Mouse (Mus musculus) midbrain, postnatal 0 days (tissue): Measurements from ENCODE around the gene Socs7. TPM values are rescaled to one million over a fixed set of nuclear protein-coding genes. Genes with fewer than 3 reads are reported as not detected.
A peak's percentile ranks its signal among the peaks of the same experiment; 100 is the strongest.

ENCODE experiments used
- ATAC-seq: fragments of 200-750 bp; cut with Nextera tagmentation; 2 replicates; pipeline ENCODE4 v1.8.0; 2017; ENCODE audit warnings: moderate number of reproducible peaks, mild to moderate bottlenecking, moderate TSS enrichment, moderate library complexity; ENCODE audit not compliant: low FRiP score
- DNase-seq: peaks from one replicate; pipeline ENCODE4 v3.0.0-alpha.2; 2015; ENCODE audit warnings: low spot score
- H3K27ac ChIP-seq: fragments of 300-500 bp; sonication (generic); 2 replicates; pipeline ENCODE4 v1.5.1; 2014; ENCODE audit warnings: low read depth, mild to moderate bottlenecking, low read length, mixed read lengths
- H3K27me3 ChIP-seq: fragments of 300-500 bp; sonication (generic); 2 replicates; pipeline ENCODE4 v1.6.1; 2014; ENCODE audit warnings: low read length, control low read depth, mixed read lengths; ENCODE audit not compliant: insufficient read depth
- H3K36me3 ChIP-seq: fragments of 300-500 bp; sonication (generic); 2 replicates; pipeline ENCODE4 v1.6.1; 2014; ENCODE audit warnings: low read length, control low read depth, mixed read lengths; ENCODE audit not compliant: insufficient read depth
- H3K4me1 ChIP-seq: fragments of 300-500 bp; sonication (generic); 2 replicates; pipeline ENCODE4 v1.6.1; 2014; ENCODE audit warnings: mild to moderate bottlenecking, control low read depth, antibody characterized with exemption, low read length, mixed read lengths; ENCODE audit not compliant: insufficient read depth
- H3K4me2 ChIP-seq: fragments of 300-500 bp; sonication (generic); 2 replicates; pipeline ENCODE4 v1.6.1; 2014; ENCODE audit warnings: low read depth, mild to moderate bottlenecking, low read length, mixed read lengths; ENCODE audit not compliant: poor library complexity, severe bottlenecking
- H3K4me3 ChIP-seq: fragments of 300-500 bp; sonication (generic); 2 replicates; pipeline ENCODE4 v1.5.1; 2014; ENCODE audit warnings: low read depth, mild to moderate bottlenecking, low read length, moderate library complexity
- H3K9ac ChIP-seq: fragments of 300-500 bp; sonication (generic); replicated peaks from 2 replicates; pipeline ENCODE4 v1.6.1; 2014; ENCODE audit warnings: mild to moderate bottlenecking, low read length, moderate library complexity, mixed read lengths; ENCODE audit not compliant: poor library complexity, severe bottlenecking
- H3K9me3 ChIP-seq: fragments of 300-500 bp; sonication (generic); 2 replicates; pipeline ENCODE4 v1.6.1; 2016; ENCODE audit warnings: low read length, control low read depth
- CTCF ChIP-seq: IDR thresholded peaks from 2 replicates; pipeline ENCODE4 v1.5.1; 2016; ENCODE audit warnings: antibody characterized with exemption, mild to moderate bottlenecking
- WGBS: fragments of 180-500 bp; shearing (Covaris S2); extraction: QIAGEN DNeasy Blood & Tissue Kit; methylation state at CpG from one replicate; pipeline ENCODE4 v1.1.7; 2014; 5-methylcytosine and 5-hydroxymethylcytosine counted together
- polyA plus RNA-seq: library from polyadenylated mRNA; unstranded; fragments of >200 nt; fragmentation: Nextera tagmentation; extraction: Ambion mirVana; gene quantifications from 2 replicates; pipeline ENCODE4 v1.2.1, GENCODE M21; 2015
- total RNA-seq: library from RNA; depleted of rRNA; stranded (reverse); fragments of >200 nt; gene quantifications from 2 replicates; pipeline ENCODE4 v1.2.3, GENCODE M21; 2014

Gene Socs7
- total and polyA plus RNA-seq, 2 experiments from 2014 or later, result 7.4 to 54.9 TPM

- H3K4me3 ChIP-seq, result no peak overlapping the region
- H3K9ac ChIP-seq, result no peak overlapping the region
- peaks cover 4% of the 10 kb centered on the region for H3K4me1 ChIP-seq
- no peak for TF ChIP-seq CTCF
- H3K36me3 ChIP-seq, result peaks cover 16% of the 10 kb centered on the region; the same call in 1 of the 2 replicates
- 74% methylated on average over 7 of the region's 7 CpGs for WGBS
- H3K4me2 ChIP-seq, result no peak overlapping the region
- no peak overlapping the region for H3K27ac ChIP-seq
- H3K27me3 ChIP-seq, result no peaks in the 10 kb centered on the region
- H3K9me3 ChIP-seq, result no peaks in the 10 kb centered on the region
- DNase-seq (peak; percentile 80), ATAC-seq (no peak)
Measured at GRCm38 (mm10) chr11:97370329-97371091, 8.2 kb downstream of the Socs7 start.

DNA sequence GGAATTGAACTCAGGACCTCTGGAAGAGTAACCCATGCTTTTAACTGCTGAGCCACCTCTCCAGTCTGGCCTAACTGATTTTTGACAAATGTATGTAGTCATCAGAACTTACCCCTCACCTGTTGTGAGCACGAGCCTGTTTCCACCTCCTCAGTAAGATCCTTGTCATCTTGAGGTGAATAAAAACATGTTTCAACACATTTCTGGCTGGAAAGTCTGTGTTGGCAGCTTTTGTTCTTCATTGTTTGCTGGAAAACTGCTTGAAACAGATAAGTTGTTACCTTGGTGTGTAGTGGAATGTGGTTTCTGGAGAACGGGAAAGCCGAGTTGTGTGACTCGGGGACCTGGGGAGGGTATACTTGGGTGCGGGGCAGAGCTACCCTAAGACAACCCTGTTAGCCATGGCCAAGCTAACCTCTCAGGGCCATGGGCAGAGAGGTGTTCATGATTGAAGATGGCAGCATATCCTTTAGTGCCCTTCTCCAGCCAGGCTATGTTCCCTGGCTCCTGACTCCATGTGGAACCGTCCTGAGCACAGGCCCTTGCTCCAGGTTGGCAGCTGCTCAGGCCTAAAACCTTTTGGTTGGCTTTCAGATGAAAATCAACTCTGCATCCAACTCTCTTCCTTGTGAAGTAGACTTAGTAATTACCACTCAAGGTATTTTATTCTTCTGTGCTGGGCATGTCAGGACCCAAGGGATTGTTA, 10.0 kb downstream of the Socs7 start:
- 88% methylated on average over 6 of the region's 6 CpGs for WGBS
- no peak overlapping the region for H3K27ac ChIP-seq
- no peak for DNase-seq
- H3K9ac ChIP-seq, result no peak overlapping the region
- no peaks in the 10 kb centered on the region for H3K4me1 ChIP-seq
- peaks cover 28% of the 10 kb centered on the region for H3K36me3 ChIP-seq
- no peak for TF ChIP-seq CTCF
- no peak for ATAC-seq
- H3K27me3 ChIP-seq, result no peaks in the 10 kb centered on the region
- H3K4me2 ChIP-seq, result no peak overlapping the region
- H3K4me3 ChIP-seq, result no peak overlapping the region
- H3K9me3 ChIP-seq, result no peaks in the 10 kb centered on the region

GRCm38 (mm10) chr11:97373402-97373801, 11.1 kb downstream of the Socs7 start:
- no peak overlapping the region for H3K4me2 ChIP-seq
- no peak for ATAC-seq
- WGBS, result 87% methylated on average over 2 of the region's 2 CpGs
- H3K9ac ChIP-seq, result no peak overlapping the region
- H3K4me3 ChIP-seq, result no peak overlapping the region
- TF ChIP-seq CTCF, result no peak
- no peak for DNase-seq
- H3K4me1 ChIP-seq, result no peaks in the 10 kb centered on the region
- no peaks in the 10 kb centered on the region for H3K27me3 ChIP-seq
- H3K27ac ChIP-seq, result no peak overlapping the region
- no peaks in the 10 kb centered on the region for H3K9me3 ChIP-seq
- H3K36me3 ChIP-seq, result peaks cover 39% of the 10 kb centered on the region

DNA sequence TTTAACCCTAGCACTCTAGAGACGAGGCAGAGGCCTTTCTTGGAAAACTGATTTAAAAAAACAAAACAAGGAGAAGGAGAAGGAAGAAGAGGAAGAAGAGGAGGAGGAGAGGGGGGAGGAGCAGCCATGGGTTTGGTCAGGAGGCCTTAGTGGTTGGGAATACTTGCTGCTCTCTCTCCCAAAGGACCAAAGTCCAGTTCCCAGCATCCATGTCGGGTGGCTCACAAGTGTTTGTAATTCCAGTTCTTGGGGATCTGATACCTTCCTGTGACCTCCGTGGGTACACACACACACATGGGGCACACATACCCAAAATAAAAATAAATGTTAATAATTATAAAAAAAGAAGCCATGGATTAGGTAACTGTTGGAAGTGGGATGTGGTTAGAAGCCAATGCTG, 17.7 kb downstream of the Socs7 start:
- no peak for DNase-seq
- Histone ChIP-seq H3K9me3 (no peaks in the 10 kb centered on the region), H3K27me3 (no peaks in the 10 kb centered on the region), H3K4me3 (no peak overlapping the region), H3K9ac (no peak overlapping the region), H3K27ac (no peak overlapping the region), H3K4me2 (no peak overlapping the region), H3K36me3 (peaks cover 41% of the 10 kb centered on the region), H3K4me1 (no peaks in the 10 kb centered on the region)
- no peak for ATAC-seq
- TF ChIP-seq CTCF, result no peak
- 82% methylated on average over 3 of the region's 3 CpGs for WGBS

- DNase-seq, result no peak
- peaks cover 24% of the 10 kb centered on the region for H3K36me3 ChIP-seq
- no peaks in the 10 kb centered on the region for H3K9me3 ChIP-seq
- no peak for TF ChIP-seq CTCF
- no peak overlapping the region for H3K4me2 ChIP-seq
- H3K9ac ChIP-seq, result no peak overlapping the region
- no peak overlapping the region for H3K27ac ChIP-seq
- 93% methylated on average over 2 of the region's 2 CpGs for WGBS
- ATAC-seq, result no peak
- H3K4me1 ChIP-seq, result no peaks in the 10 kb centered on the region
- no peak overlapping the region for H3K4me3 ChIP-seq
- H3K27me3 ChIP-seq, result no peaks in the 10 kb centered on the region
Measured at GRCm38 (mm10) chr11:97383017-97383416, 20.7 kb downstream of the Socs7 start.

DNA sequence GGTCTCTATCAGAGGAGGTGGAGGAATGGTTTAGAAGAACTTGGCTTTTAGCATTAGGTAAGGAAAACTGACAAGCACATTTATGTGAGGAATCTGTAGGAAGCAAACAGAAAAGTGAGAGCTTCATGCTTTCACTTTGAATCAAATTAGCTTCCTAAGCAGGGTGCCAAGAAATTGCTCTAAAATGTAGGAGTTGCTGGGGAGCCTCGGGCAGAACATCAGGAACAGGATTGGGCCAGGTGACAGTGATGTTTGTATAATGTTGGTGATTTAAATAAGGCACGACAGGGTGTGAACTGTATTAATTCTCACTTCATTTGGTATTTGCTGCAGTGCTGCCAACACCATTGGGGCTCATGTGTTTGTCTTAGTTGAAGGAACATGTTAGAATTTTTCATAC, 21.4 kb downstream of the Socs7 start:
- DNase-seq, result no peak
- Histone ChIP-seq H3K4me1 (no peaks in the 10 kb centered on the region), H3K9ac (no peak overlapping the region), H3K9me3 (no peaks in the 10 kb centered on the region), H3K4me2 (no peak overlapping the region), H3K36me3 (peaks cover 21% of the 10 kb centered on the region), H3K27me3 (no peaks in the 10 kb centered on the region), H3K27ac (no peak overlapping the region), H3K4me3 (no peak overlapping the region)
- TF ChIP-seq CTCF, result no peak
- ATAC-seq, result no peak
- 63% methylated on average over 2 of the region's 2 CpGs for WGBS
